Mouse (Mus musculus) urinary bladder, adult 18-20 months (tissue): ENCODE measurements around the gene Gm5941.
"Not testable (repeated sequence)": the region's sequence is repeated elsewhere in the genome, so short reads cannot be mapped to it uniquely, and the experiment has no call there.

Experiments
- DNase-seq, 2 experiments: peaks; one replicate each; pipeline ENCODE4 v3.0.0; 2022; ENCODE audit warnings: low spot score in 2 of 2, mixed read lengths in 2 of 2

Gene Gm5941

DNA sequence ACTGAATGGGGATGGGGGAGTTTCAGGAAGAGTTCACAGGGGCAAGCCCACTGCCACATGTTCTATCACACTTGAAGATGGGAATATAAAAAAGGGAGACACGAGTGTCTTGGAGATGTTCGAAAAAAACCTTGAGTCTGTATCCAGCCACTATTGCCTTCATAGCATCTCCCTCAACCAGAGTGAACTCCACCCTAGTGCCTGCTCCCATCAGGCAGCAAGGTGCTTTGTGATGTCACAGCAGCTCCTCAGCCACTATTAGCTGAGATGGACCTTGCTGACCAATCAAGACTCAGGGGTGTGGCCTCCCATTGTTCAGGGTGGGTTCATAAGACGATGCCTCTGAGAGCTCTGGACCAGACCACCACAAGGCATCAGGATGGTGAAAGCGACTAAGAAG lies at the start of gene Gm5941:
Gm5941 (plus strand) TSS at position 301 of the 400 bp plus-strand sequence.
- DNase-seq: not testable (repeated sequence)

GRCm38 (mm10) chrX:92460496-92460895 lies 29.3 kb upstream of the Gm5941 start:
- DNase-seq: no peak

GRCm38 (mm10) chrX:92464773-92465172 lies 25.0 kb upstream of the Gm5941 start:
- DNase-seq: no peak

- DNase-seq: no peak
Observed at GRCm38 (mm10) chrX:92498254-92498653, 8.5 kb downstream of the Gm5941 start.

GRCm38 (mm10) chrX:92527826-92528225 lies 38.1 kb downstream of the Gm5941 start:
- no peak for DNase-seq
